Mouse (Mus musculus) forebrain, embryonic 11.5 days (tissue): ENCODE results near the gene Dysf. TPM values are rescaled to one million over a fixed set of nuclear protein-coding genes. Genes with fewer than 3 reads are reported as not detected.

Experiments used
- ATAC-seq: fragments of 200-750 bp; cut with Nextera tagmentation; replicated peaks from 2 replicates; pipeline ENCODE4 v1.8.0; 2017; ENCODE audit warnings: moderate TSS enrichment; ENCODE audit not compliant: low FRiP score
- DNase-seq: peaks from one replicate; pipeline ENCODE4 v3.0.0-alpha.2; 2017; ENCODE audit warnings: low spot score
- H3K27ac ChIP-seq: fragments of 300-500 bp; sonication (generic); 2 replicates; pipeline ENCODE4 v1.5.1; 2014; ENCODE audit warnings: low read depth, low read length
- H3K27me3 ChIP-seq: fragments of 300-500 bp; sonication (generic); 2 replicates; pipeline ENCODE4 v1.6.1; 2014; ENCODE audit warnings: mild to moderate bottlenecking, low read length, mixed read lengths; ENCODE audit not compliant: control insufficient read depth, insufficient read depth
- H3K36me3 ChIP-seq: fragments of 300-500 bp; sonication (generic); 2 replicates; pipeline ENCODE4 v1.6.1; 2014; ENCODE audit warnings: mild to moderate bottlenecking, low read length, moderate library complexity, mixed read lengths; ENCODE audit not compliant: control insufficient read depth, insufficient read depth
- H3K4me1 ChIP-seq: fragments of 300-500 bp; sonication (generic); replicated peaks from 2 replicates; pipeline ENCODE4 v1.6.1; 2014; ENCODE audit warnings: low read length, mixed read lengths; ENCODE audit not compliant: control insufficient read depth, insufficient read depth
- H3K4me2 ChIP-seq: fragments of 300-500 bp; sonication (generic); 2 replicates; pipeline ENCODE4 v1.6.1; 2014; ENCODE audit warnings: low read depth, mild to moderate bottlenecking, low read length, moderate library complexity, mixed read lengths; ENCODE audit not compliant: severe bottlenecking
- H3K4me3 ChIP-seq: fragments of 300-500 bp; sonication (generic); 2 replicates; pipeline ENCODE4 v1.5.1; 2014; ENCODE audit warnings: low read depth, low read length
- H3K9ac ChIP-seq: fragments of 300-500 bp; sonication (generic); 2 replicates; pipeline ENCODE4 v1.6.1; 2014; ENCODE audit warnings: low read length
- H3K9me3 ChIP-seq: fragments of 300-500 bp; sonication (generic); 2 replicates; pipeline ENCODE4 v1.6.1; 2016; ENCODE audit warnings: low read length, mixed read lengths; ENCODE audit not compliant: control insufficient read depth
- WGBS: fragments of 180-500 bp; shearing (Covaris S2); extraction: QIAGEN DNeasy Blood & Tissue Kit; methylation state at CpG from one replicate; pipeline ENCODE4 v1.1.7; 2014; 5-methylcytosine and 5-hydroxymethylcytosine counted together
- polyA plus RNA-seq: library from polyadenylated mRNA; unstranded; fragments of >200 nt; fragmentation: Nextera tagmentation; extraction: Ambion mirVana; gene quantifications from 2 replicates; pipeline ENCODE4 v1.2.1, GENCODE M21; 2014

Dysf gene
- 3.4 and 4.4 TPM in 2 replicates for polyA plus RNA-seq

DNA sequence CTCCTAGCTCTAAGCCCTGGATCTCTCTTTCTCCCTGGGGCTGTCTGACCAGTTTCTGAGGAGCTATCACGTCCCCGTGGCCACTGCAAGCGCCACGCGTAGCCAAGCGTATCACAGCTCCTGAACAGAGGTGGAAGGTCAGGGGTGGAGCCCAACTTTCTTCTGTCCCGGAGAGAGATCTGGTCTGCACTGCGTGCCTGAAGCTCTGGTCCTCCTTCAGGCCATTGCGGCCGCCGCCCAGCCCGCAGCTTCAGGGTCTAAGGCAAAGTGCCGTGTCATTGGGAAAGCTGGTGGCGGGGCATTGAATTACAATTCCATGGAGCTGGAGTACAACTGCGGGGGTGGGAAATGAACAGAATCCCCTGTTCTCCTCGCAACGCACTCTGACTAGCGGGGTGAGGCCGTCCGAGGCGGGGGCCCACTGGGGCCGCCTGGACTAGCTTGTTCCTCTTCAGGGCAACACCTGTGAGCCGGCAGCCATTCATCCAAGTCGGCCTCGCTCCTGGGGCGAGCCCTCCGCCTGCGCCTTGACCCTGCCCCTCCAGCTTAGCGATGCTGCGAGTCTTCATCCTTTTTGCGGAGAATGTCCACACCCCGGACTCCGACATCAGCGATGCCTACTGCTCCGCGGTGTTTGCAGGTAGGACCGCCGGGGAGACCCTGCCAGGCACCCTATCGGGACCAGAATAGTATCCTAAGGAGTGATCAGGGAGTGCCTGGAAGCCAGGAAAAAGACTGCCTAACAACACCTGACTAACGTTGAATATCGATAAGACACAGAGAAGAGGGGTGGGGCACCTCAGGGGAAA lies at the start of gene Dysf:
Gene Dysf, plus strand, starts transcription at position 228 of the 809 bp plus-strand sequence.
- DNase-seq, result peak; percentile 67
- ATAC-seq, result 0 out of 2 replicates have a peak, but pooled peaks have one; percentile 27
- no peak within 1 kb of the TSS for H3K27ac ChIP-seq
- peaks cover 15% of the 10 kb centered on the region; the same call in 1 of the 2 replicates for H3K4me1 ChIP-seq
- H3K36me3 ChIP-seq, result no peaks in the 10 kb centered on the region
- WGBS, result under 1% methylated on average over 41 of the region's 41 CpGs
- H3K9me3 ChIP-seq, result no peaks in the 10 kb centered on the region
- peaks cover 4% of the 10 kb centered on the region; the same call in 1 of the 2 replicates for H3K27me3 ChIP-seq
- H3K4me3 ChIP-seq, result peak within 1 kb of the TSS; percentile 36
- peak within 1 kb of the TSS; percentile 79 for H3K4me2 ChIP-seq
- peak within 1 kb of the TSS; percentile 44 for H3K9ac ChIP-seq

DNA sequence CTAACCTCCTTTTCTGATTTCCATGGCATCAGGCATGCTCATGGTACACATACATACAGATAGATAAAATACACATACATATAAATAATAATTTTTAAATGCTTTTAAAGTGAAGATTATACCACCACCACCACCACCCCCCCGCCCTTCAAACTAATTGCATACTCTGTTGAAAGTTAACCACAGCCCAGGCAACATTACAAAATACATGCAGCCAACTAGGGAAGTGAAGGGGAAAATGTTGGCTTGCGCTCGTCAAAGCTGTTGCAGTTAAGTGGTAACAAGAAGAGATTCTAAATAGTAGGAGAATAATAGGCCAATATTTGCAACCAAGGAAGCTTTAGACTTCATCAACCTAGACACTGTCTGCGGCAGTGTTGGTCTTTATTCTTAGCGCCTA lies 20.7 kb upstream of the Dysf start:
- 96% methylated on average over 5 of the region's 5 CpGs for WGBS
- ATAC-seq, result no peak

DNA sequence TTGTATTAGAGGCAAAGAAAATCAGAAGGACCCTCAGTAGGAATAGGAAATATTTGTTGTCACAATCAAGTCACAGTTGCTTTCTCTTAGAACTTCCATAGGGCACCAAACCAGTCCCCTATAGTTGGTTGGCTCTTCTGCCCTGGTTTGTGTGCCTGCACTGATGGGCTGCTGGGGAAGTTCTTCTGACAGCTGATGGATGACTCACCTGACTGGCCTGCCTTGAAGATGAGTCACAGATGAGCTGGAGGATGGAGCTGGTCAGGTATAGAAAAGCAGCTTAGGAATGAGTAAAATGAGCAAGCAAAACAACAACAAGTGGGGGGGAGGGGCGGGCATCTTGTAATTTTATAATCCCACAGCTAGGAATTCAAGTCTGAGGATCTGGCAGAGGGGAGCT lies 5.7 kb upstream of the Dysf start:
- Histone ChIP-seq H3K36me3 (no peaks in the 10 kb centered on the region; the same call in 1 of the 2 replicates), H3K4me1 (no peaks in the 10 kb centered on the region), H3K4me3 (no peak overlapping the region), H3K4me2 (no peak overlapping the region), H3K27ac (no peak overlapping the region), H3K27me3 (no peaks in the 10 kb centered on the region), H3K9ac (no peak overlapping the region), H3K9me3 (no peaks in the 10 kb centered on the region)
- DNase-seq (no peak), ATAC-seq (no peak)
- 60% methylated on average over 1 of the region's 1 CpGs for WGBS

More for the DNA sequence above, 20.7 kb upstream of the Dysf start:
- no peak for DNase-seq
- H3K4me1 ChIP-seq, result no peaks in the 10 kb centered on the region
- H3K36me3 ChIP-seq, result no peaks in the 10 kb centered on the region; the same call in 1 of the 2 replicates
- H3K4me3 ChIP-seq, result no peak overlapping the region
- H3K27me3 ChIP-seq, result no peaks in the 10 kb centered on the region
- no peak overlapping the region for H3K9ac ChIP-seq
- no peak overlapping the region for H3K27ac ChIP-seq
- no peak overlapping the region for H3K4me2 ChIP-seq
- no peaks in the 10 kb centered on the region for H3K9me3 ChIP-seq

DNA sequence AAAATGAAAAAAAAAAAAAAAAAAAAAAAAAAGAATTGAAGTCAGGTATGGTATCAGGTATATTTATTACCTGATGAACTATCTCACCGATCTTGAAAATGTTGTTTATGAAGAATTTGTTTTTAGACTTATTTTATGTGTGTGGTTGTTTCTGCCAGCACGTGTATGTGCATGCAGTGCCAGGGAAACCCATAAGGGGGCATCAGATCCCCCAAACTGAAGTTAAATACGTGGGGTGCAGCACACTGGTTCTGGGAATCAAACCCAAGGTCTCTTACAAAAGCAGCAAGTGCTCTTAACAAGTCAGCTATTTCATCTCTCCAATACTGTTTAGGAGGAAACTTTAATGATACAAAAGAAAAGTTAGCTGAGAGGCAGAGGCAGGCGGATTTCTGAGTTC lies 4.1 kb upstream of the Dysf start:
- no peak overlapping the region for H3K4me3 ChIP-seq
- 0 out of 2 replicates have a peak, but pooled peaks cover 8% of the 10 kb centered on the region for H3K4me1 ChIP-seq
- peaks cover 4% of the 10 kb centered on the region; the same call in 1 of the 2 replicates for H3K27me3 ChIP-seq
- 87% methylated on average over 4 of the region's 4 CpGs for WGBS
- H3K9ac ChIP-seq, result no peak overlapping the region
- no peak overlapping the region for H3K4me2 ChIP-seq
- no peaks in the 10 kb centered on the region for H3K9me3 ChIP-seq
- H3K27ac ChIP-seq, result no peak overlapping the region
- ATAC-seq (no peak), DNase-seq (no peak)
- no peaks in the 10 kb centered on the region; the same call in 1 of the 2 replicates for H3K36me3 ChIP-seq

DNA sequence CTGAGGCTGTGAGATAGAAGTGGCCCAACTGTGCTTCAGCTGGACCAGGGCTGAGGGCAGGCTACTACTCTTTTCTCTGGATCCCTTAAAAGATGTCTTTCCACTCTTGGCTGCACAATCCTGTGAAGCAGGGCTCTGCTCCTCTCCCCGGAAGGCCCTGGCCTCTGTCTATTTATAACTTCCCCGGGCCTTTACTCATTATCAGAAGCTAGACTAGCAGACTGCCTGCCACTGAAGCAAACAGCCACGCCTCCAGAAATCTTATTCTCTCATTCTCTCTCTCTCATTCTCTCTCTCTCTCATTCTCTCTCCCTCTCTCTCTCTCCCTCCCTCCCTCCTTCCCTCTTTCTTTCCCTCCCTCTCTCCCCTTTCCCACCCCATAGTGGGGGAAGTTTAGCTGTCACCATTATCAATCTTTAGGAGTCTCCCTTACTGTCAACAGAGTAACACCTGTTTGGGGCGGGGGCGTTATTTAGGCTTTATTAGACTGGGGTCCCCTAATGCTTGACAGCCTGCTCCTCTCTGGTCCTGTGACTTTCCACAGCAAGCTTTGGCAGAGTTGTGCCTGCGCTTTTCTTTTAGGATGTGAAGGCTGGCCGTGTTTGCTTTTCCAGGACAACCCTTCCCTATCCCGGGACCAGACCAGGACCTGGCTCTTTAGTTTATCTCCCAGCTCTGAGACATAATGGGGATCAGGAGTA lies 932 bp downstream of the Dysf start:
- WGBS, result 29% methylated on average over 8 of the region's 8 CpGs
- ATAC-seq (no peak), DNase-seq (no peak)
- peaks cover 4% of the 10 kb centered on the region; the same call in 1 of the 2 replicates for H3K27me3 ChIP-seq
- H3K9me3 ChIP-seq, result no peaks in the 10 kb centered on the region
- H3K4me3 ChIP-seq, result peak overlapping the region; percentile 36
- peak overlapping the region; percentile 44 for H3K9ac ChIP-seq
- no peaks in the 10 kb centered on the region for H3K36me3 ChIP-seq
- H3K27ac ChIP-seq, result no peak overlapping the region
- H3K4me2 ChIP-seq, result peak overlapping the region; percentile 79
- H3K4me1 ChIP-seq, result peaks cover 15% of the 10 kb centered on the region; the same call in 1 of the 2 replicates

DNA sequence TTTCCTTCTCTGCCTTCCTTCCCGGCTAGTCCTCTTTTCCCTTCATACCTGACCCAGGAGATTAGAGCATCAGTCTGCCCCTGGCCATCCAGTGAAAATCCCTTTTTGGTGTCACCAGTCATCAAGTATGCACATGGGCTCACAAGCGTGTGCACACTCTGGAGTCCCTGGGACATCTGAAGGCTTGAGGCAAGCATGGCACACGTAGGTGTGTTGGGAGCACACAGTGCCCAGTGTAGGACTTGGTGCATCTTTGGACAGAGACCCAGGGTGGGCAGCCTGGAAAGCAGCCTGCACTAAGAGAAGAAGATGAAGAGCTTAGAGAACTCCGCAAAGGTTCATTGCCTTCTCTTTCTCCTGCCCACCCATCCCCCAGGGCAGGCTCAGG lies 1.5 kb downstream of the Dysf start:
- Histone ChIP-seq H3K27me3 (peaks cover 4% of the 10 kb centered on the region; the same call in 1 of the 2 replicates), H3K4me3 (no peak overlapping the region), H3K36me3 (no peaks in the 10 kb centered on the region), H3K27ac (no peak overlapping the region), H3K4me2 (no peak overlapping the region), H3K9ac (no peak overlapping the region), H3K4me1 (peaks cover 15% of the 10 kb centered on the region; the same call in 1 of the 2 replicates), H3K9me3 (no peaks in the 10 kb centered on the region)
- ATAC-seq, result no peak
- WGBS, result 12% methylated on average over 4 of the region's 4 CpGs
- DNase-seq, result no peak

DNA sequence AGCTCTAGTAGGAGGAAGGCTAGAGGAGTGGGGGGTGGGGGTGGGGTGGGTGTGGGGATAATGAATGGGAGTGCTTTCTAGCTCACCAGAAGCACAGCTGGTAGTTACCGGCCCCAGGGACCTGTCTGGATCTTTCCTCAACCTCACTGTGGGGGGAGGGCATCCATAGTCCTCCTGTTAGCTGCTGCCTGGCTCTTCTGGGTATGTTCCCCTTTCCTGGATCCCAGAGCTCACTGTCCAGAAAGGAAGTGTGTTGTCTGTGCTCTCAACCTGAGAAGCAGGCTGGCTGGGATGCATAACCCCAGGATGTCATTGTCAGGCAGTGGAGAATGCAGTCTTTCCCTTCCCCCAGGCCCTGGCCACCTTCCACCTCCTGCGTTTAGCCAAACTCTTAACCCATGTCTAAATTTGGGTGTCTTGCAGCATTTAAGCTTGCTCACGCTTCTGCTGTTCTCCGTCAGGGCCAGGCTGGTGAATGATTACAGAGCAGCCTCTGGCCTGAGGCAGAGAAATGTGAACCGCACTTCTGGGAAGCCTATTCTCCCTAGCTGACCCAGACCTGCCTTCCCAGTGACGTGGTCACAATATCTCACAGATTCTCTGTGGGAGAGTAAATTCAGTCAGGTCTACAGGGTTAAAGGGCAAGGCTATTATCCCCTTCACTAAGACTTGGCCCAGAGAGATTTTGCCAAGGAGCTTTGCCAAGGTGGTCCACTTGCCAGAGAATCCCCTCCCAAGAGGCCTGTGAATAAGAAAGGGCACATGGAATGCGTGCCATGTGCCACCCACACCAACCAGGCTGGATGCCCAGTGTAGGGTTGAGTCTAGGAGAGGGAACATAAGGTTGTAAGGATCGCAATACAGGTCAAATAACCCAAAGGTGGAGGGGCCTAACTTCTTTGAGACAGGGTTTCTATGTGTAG lies 2.2 kb downstream of the Dysf start:
- H3K9ac ChIP-seq, result no peak overlapping the region
- WGBS, result 37% methylated on average over 8 of the region's 8 CpGs
- no peak overlapping the region for H3K27ac ChIP-seq
- peaks cover 4% of the 10 kb centered on the region; the same call in 1 of the 2 replicates for H3K27me3 ChIP-seq
- no peak overlapping the region for H3K4me2 ChIP-seq
- no peaks in the 10 kb centered on the region for H3K36me3 ChIP-seq
- no peak for DNase-seq
- H3K4me1 ChIP-seq, result peaks cover 15% of the 10 kb centered on the region; the same call in 1 of the 2 replicates
- no peak overlapping the region for H3K4me3 ChIP-seq
- no peak for ATAC-seq
- H3K9me3 ChIP-seq, result no peaks in the 10 kb centered on the region
